Mouse (Mus musculus) kidney, adult 2 months (tissue): ENCODE measurements at regions not wholly inside any gene's neighbourhood (a gene's known extent, or its start where the extent isn't known, plus 50 kb on each side); places are given as distances from the start of the nearest gene placed in this dataset.

Source experiments
- DNase-seq: peaks from one replicate; pipeline ENCODE4 v3.0.0; 2021
- H3K27ac ChIP-seq: fragments of 200-500 bp; 2 replicates; pipeline ENCODE4 v1.5.1; 2012; ENCODE audit warnings: low read depth, low read length, control low read depth, inconsistent platforms; ENCODE audit not compliant: insufficient read depth
- H3K27me3 ChIP-seq: fragments of 200-500 bp; replicated peaks from 2 replicates; pipeline ENCODE4 v1.6.1; 2012; ENCODE audit warnings: mild to moderate bottlenecking, moderate library complexity, low read length, inconsistent platforms; ENCODE audit not compliant: control insufficient read depth, insufficient read depth
- H3K36me3 ChIP-seq: fragments of 200-500 bp; 2 replicates; pipeline ENCODE4 v1.6.1; 2012; ENCODE audit warnings: mild to moderate bottlenecking, moderate library complexity, low read length, inconsistent platforms; ENCODE audit not compliant: control insufficient read depth, insufficient read depth
- H3K4me1 ChIP-seq: fragments of 200-500 bp; 2 replicates; pipeline ENCODE4 v1.6.1; 2011; ENCODE audit warnings: low read length; ENCODE audit not compliant: control insufficient read depth, insufficient read depth
- H3K4me3 ChIP-seq: fragments of 200-500 bp; 2 replicates; pipeline ENCODE4 v1.5.1; 2011; ENCODE audit warnings: mild to moderate bottlenecking, low read depth, low read length, control low read depth; ENCODE audit not compliant: insufficient read depth
- CTCF ChIP-seq: fragments of 200-500 bp; conservative IDR thresholded peaks from 2 replicates; pipeline ENCODE4 v1.5.1; 2011; ENCODE audit warnings: low read depth, mild to moderate bottlenecking, control low read depth, low read length, moderate library complexity, mixed read lengths; ENCODE audit not compliant: insufficient read depth, insufficient read length
- POLR2A ChIP-seq: fragments of 200-500 bp; IDR thresholded peaks from one replicate; pipeline ENCODE4 v1.6.1; 2011; ENCODE audit warnings: low read depth, low read length, control low read depth
- WGBS: fragments of 180-500 bp; shearing (Covaris S2); methylation state at CpG from one replicate; pipeline ENCODE4 v1.1.7; 2018; 5-methylcytosine and 5-hydroxymethylcytosine counted together

DNA sequence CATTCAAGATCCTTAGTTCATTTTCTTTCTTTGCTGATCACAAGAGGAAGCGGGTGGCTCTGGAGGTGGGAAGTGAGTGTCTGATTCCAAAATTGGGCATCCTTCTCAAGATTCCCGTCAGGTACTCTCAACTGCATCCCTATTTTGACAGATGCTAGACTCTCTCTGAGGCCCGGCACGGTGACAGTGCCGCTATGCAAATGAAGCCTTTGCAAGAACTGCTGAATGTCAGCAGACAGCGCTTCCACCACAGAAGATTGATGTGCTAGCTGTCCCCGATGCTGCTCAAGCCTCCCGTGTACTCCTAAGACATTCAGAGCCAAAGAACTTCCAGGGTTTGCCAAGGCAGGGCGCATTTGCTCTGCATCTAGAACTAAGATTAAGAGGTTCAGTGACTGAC, 50.9 kb upstream of the Cpne4 start:
- TF ChIP-seq POLR2A: no peak
- TF ChIP-seq CTCF: no peak
- no peaks in the 10 kb centered on the region for H3K36me3 ChIP-seq
- DNase-seq: no peak
- no peaks in the 10 kb centered on the region for H3K27me3 ChIP-seq
- WGBS: 67% methylated on average over 9 of the region's 9 CpGs
- H3K4me3 ChIP-seq: no peak overlapping the region
- no peak overlapping the region for H3K27ac ChIP-seq
- H3K4me1 ChIP-seq: no peaks in the 10 kb centered on the region

- DNase-seq: no peak
- H3K36me3 ChIP-seq: no peaks in the 10 kb centered on the region
- TF ChIP-seq CTCF (no peak), POLR2A (no peak)
- H3K27ac ChIP-seq: no peak overlapping the region
- H3K27me3 ChIP-seq: no peaks in the 10 kb centered on the region
- no peak overlapping the region for H3K4me3 ChIP-seq
- no peaks in the 10 kb centered on the region for H3K4me1 ChIP-seq
Measured at GRCm38 (mm10) chr9:104490696-104491095, 56.4 kb upstream of the Cpne4 start.

- Histone ChIP-seq H3K27me3 (no peaks in the 10 kb centered on the region), H3K4me1 (no peaks in the 10 kb centered on the region), H3K4me3 (no peak overlapping the region), H3K36me3 (no peaks in the 10 kb centered on the region), H3K27ac (no peak overlapping the region)
- 29% methylated on average over 6 of the region's 6 CpGs for WGBS
- TF ChIP-seq CTCF (no peak), POLR2A (no peak)
- DNase-seq: no peak
Measured at GRCm38 (mm10) chr9:104489383-104489782, 57.7 kb upstream of the Cpne4 start.

DNA sequence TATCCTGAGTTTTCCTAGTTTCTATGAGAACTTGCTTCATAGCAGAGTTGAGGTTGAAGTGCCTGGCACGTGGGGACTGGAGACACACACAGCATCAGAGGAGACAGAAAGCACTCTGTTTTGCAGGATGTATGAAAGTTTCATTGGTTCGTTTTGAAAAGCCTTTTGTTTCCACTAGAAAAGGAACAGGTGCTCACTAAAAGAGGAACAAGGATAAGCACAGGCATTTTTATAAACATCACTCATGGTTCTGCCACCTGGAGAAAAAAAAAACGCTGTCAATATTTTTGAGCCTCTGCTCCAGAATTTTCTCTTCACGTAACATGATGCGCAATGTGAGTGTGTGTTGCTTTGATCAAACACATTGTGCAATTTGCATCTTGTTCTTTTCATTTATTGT, 64.6 kb upstream of the Cpne4 start:
- TF ChIP-seq CTCF: no peak
- TF ChIP-seq POLR2A: no peak
- Histone ChIP-seq H3K4me1 (no peaks in the 10 kb centered on the region; the same call in 1 of the 2 replicates), H3K27me3 (no peaks in the 10 kb centered on the region), H3K27ac (no peak overlapping the region), H3K4me3 (no peak overlapping the region), H3K36me3 (no peaks in the 10 kb centered on the region)
- DNase-seq: no peak
- WGBS: 74% methylated on average over 5 of the region's 5 CpGs

DNA sequence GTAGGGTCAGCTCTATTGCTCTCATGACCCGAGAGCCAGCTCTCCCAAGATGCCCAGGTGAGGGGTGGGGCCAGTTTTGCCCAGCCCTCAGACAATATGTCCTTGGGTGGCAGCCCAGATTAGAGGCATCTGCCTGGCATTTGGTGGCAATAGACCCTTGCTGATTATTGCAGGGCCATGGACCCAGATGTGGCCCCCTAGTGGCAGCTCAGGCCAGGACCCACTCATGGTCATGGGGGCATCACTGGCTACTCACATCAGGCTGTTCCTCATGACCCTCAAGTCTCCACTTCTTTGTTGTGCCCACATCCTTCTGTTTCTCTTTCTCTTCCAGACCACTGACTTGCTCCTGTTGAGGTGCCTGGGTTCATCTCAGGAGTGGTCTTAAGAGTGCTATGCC, 66.4 kb upstream of the Cpne4 start:
- 70% methylated on average over 1 of the region's 1 CpGs for WGBS
- H3K36me3 ChIP-seq: no peaks in the 10 kb centered on the region
- no peak overlapping the region for H3K4me3 ChIP-seq
- DNase-seq: no peak
- no peak overlapping the region for H3K27ac ChIP-seq
- no peaks in the 10 kb centered on the region; the same call in 1 of the 2 replicates for H3K4me1 ChIP-seq
- no peaks in the 10 kb centered on the region for H3K27me3 ChIP-seq
- TF ChIP-seq POLR2A (no peak), CTCF (peak; percentile 31; the same call in 1 of the 2 replicates)

DNA sequence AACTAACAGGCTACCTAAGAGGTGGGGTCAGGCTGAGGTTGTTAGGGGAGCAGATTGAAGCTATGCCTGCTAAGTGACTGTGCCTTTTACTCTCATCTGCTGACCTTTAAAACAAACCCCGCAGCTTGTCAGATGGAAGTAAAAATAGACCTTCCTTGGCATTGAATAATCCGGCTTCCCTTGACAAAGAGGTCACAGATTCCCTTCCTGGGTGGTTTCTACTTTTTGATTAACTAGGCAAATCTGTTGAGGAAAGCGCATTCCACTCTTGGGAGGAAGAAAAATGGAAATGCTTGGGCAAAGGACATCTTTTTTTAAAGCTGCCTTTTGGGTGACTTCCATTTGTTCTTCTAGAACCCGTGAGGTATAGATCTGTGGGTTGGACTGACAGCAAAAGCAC, 72.3 kb upstream of the Cpne4 start:
- H3K4me3 ChIP-seq: no peak overlapping the region
- peaks cover 6% of the 10 kb centered on the region for H3K4me1 ChIP-seq
- no peaks in the 10 kb centered on the region for H3K27me3 ChIP-seq
- H3K27ac ChIP-seq: peak overlapping the region; percentile 75
- peak; percentile 79 for DNase-seq
- TF ChIP-seq CTCF: no peak
- no peak for TF ChIP-seq POLR2A
- WGBS: 38% methylated on average over 4 of the region's 4 CpGs
- no peaks in the 10 kb centered on the region for H3K36me3 ChIP-seq

DNA sequence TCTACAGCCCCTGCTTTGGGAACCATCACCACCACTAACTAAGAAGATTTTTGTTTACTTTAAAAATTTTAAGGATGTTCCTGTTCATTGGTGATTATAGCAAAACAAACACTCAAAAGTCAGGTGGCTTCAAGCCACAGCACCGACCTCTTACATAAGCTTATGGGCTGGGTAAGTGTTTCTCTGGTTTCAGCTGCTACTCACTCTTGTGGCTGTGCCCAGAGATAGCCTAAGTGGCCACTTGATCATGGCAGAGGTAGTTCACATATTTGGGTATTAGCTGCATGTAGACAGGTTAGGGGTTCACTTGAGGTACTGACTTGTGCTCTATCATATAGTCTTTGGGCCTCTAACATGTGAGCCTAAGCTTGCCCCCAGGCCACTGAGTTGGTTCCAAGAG, 79.8 kb upstream of the Cpne4 start:
- H3K36me3 ChIP-seq: no peaks in the 10 kb centered on the region
- DNase-seq: no peak
- 69% methylated on average over 1 of the region's 1 CpGs for WGBS
- TF ChIP-seq POLR2A (no peak), CTCF (no peak)
- no peaks in the 10 kb centered on the region for H3K4me1 ChIP-seq
- no peak overlapping the region for H3K4me3 ChIP-seq
- H3K27ac ChIP-seq: no peak overlapping the region
- no peaks in the 10 kb centered on the region for H3K27me3 ChIP-seq

GRCm38 (mm10) chr9:104463701-104464100, 83.4 kb upstream of the Cpne4 start:
- no peaks in the 10 kb centered on the region for H3K36me3 ChIP-seq
- TF ChIP-seq POLR2A (no peak), CTCF (no peak)
- no peak overlapping the region for H3K4me3 ChIP-seq
- no peaks in the 10 kb centered on the region for H3K27me3 ChIP-seq
- no peak for DNase-seq
- WGBS: 85% methylated on average over 4 of the region's 4 CpGs
- no peaks in the 10 kb centered on the region for H3K4me1 ChIP-seq
- no peak overlapping the region for H3K27ac ChIP-seq
